ENCODE assay signal across 7 mouse cellular contexts in the genomic region with DNA sequence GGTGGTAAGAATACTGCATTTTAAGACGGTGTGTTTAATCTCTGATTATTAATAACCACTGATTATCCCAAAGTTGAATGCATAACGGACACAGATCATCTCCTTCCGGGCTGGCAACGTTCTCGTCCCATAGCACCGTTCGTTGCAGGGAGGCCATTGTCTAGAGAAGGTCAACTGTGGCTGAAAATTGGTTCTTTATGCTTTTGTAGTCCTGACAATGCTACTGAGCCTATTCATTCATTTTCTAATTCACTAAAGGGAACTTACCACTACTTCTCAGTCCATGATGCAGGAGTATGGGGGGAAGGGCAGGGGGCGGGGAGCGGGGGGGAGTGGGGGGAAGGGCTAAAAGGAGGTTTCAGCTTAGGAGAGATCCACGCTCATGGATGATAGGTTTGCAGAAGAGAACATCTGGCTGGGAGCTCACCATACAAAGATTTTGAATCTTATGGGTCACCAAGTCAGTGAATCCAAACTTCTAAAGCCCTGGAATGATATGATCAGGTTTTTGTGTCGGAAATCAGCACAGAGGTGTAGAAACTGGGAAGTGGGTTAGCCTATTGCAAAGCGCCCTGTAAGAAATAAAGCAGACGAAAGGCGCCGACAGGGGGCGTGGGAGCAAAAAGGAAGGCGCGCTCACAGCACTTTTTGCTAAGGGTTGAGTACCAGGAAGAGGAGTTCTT. TPM values are rescaled to one million over a fixed set of nuclear protein-coding genes. Genes with fewer than 3 reads are reported as not detected.
DNase-seq lines count a peak whose midpoint lies in the region; ATAC-seq and TF ChIP-seq lines count a peak whose summit lies in the region.

No protein-coding gene starts in this region.

- intact Hi-C loops in left cerebral cortex, postnatal 4 days (cut with DNase I) = no loop called here

- H3K4me2 ChIP-seq in intestine, postnatal 0 days (replicated peaks; ENCODE audit: low read depth) = peak overlapping the region; percentile 84
- peak overlapping the region; percentile 81 for H3K4me2 ChIP-seq in midbrain, embryonic 12.5 days (replicated peaks)

- WGBS in intestine, postnatal 0 days = under 1% methylated on average over 18 of the region's 18 CpGs
- WGBS in midbrain, embryonic 12.5 days = 0% methylated on average over 18 of the region's 18 CpGs
- WGBS in small intestine, adult 2 months = under 1% methylated on average over 18 of the region's 18 CpGs

- H3K9me3 ChIP-seq in intestine, postnatal 0 days (ENCODE audit: control insufficient read depth) = no peaks in the 10 kb centered on the region
- no peaks in the 10 kb centered on the region for H3K9me3 ChIP-seq in midbrain, embryonic 12.5 days

- peak; percentile 87 for TF ChIP-seq CTCF in intestine, postnatal 0 days (IDR thresholded peaks at IDR 0.05; ENCODE audit: low read depth)
- TF ChIP-seq CTCF in small intestine, adult 2 months (IDR thresholded peaks at IDR 0.05; ENCODE audit: extremely low read depth, insufficient read length, insufficient replicate concordance, low read depth, low read length) = peak; percentile 90; the same call in 1 of the 2 replicates

- H3K4me3 ChIP-seq in intestine, postnatal 0 days (ENCODE audit: low read depth, low read length) = peak overlapping the region; percentile 79
- peak overlapping the region; percentile 91 for H3K4me3 ChIP-seq in midbrain, embryonic 12.5 days
- peak overlapping the region; percentile 85 for H3K4me3 ChIP-seq in small intestine, adult 2 months (ENCODE audit: low read depth, low read length)

- H3K4me1 ChIP-seq in intestine, postnatal 0 days (replicated peaks; ENCODE audit: control insufficient read depth, insufficient read depth, low read length) = no peaks in the 10 kb centered on the region; the same call in none of the 2 replicates
- peaks cover 22% of the 10 kb centered on the region for H3K4me1 ChIP-seq in midbrain, embryonic 12.5 days
- peaks cover 17% of the 10 kb centered on the region; the same call in 1 of the 2 replicates for H3K4me1 ChIP-seq in small intestine, adult 2 months (ENCODE audit: control insufficient read depth, insufficient read depth, insufficient read length, low read length)

- H3K27ac ChIP-seq in intestine, postnatal 0 days (ENCODE audit: low read depth, low read length) = peak overlapping the region; percentile 87
- H3K27ac ChIP-seq in midbrain, embryonic 12.5 days (replicated peaks) = peak overlapping the region; percentile 77
- H3K27ac ChIP-seq in small intestine, adult 2 months (ENCODE audit: insufficient read depth, low read depth, low read length) = peak overlapping the region; percentile 86

- no peak for TF ChIP-seq POLR2A in small intestine, adult 2 months (IDR thresholded peaks at IDR 0.05; ENCODE audit: low read depth, low read length)

- ATAC-seq in intestine, postnatal 0 days = peak; percentile 46
- ATAC-seq in midbrain, embryonic 12.5 days (ENCODE audit: low FRiP score, low read depth) = peak; percentile 68

- no peaks in the 10 kb centered on the region for H3K27me3 ChIP-seq in intestine, postnatal 0 days (replicated peaks; ENCODE audit: control insufficient read depth, insufficient read depth, low read length)
- H3K27me3 ChIP-seq in midbrain, embryonic 12.5 days = no peaks in the 10 kb centered on the region
- H3K27me3 ChIP-seq in small intestine, adult 2 months (ENCODE audit: control insufficient read depth, insufficient read depth, low read length) = no peaks in the 10 kb centered on the region

- peak overlapping the region; percentile 41; the same call in 1 of the 2 replicates for H3K9ac ChIP-seq in intestine, postnatal 0 days (ENCODE audit: low read depth, low read length)
- H3K9ac ChIP-seq in midbrain, embryonic 12.5 days (replicated peaks) = peak overlapping the region; percentile 83

- DNase-seq in adrenal gland, adult 8-10 months = peak; percentile 73
- peak; percentile 93 for DNase-seq in embryo, embryonic 9.5 days (ENCODE audit: extremely low spot score)
- peak; percentile 78 to 92 for DNase-seq in gastrocnemius, postnatal 4 days (ENCODE audit: low spot score in 2 of 2)
- peak; percentile 93 for DNase-seq in left cerebral cortex, postnatal 4 days

- 0 out of 2 replicates have a peak, but pooled peaks cover 3% of the 10 kb centered on the region for H3K36me3 ChIP-seq in intestine, postnatal 0 days (ENCODE audit: control insufficient read depth, insufficient read depth)
- H3K36me3 ChIP-seq in midbrain, embryonic 12.5 days = peaks cover 4% of the 10 kb centered on the region; the same call in 1 of the 2 replicates
- 0 out of 2 replicates have a peak, but pooled peaks cover under 1% of the 10 kb centered on the region for H3K36me3 ChIP-seq in small intestine, adult 2 months (ENCODE audit: control insufficient read depth, insufficient read depth, low read length)

RNA-seq across cellular contexts. Expression of a gene that starts 0.7 kb away (rescaled TPM):
- total RNA-seq in adrenal gland, adult 8-10 months (2022) = 10 to 100 TPM; 12.2 to 36.5 (median 16.9) TPM
- 10 to 100 TPM; 29.3 to 30.2 TPM for total RNA-seq in gastrocnemius, postnatal 4 days (2021)
- polyA plus RNA-seq in intestine, postnatal 0 days (2015; fragmentation: Nextera tagmentation; extraction: Ambion mirVana) = 204 and 226 TPM in 2 replicates
- 10 to 100 TPM; 39.7 to 42.1 TPM for total RNA-seq in left cerebral cortex, postnatal 4 days (2021)
- 96.0 and 100 TPM in 2 replicates for polyA plus RNA-seq in midbrain, embryonic 12.5 days (2016; fragmentation: Nextera tagmentation; extraction: Ambion mirVana)
- 34.4 and 87.3 TPM in 2 replicates for polyA plus RNA-seq in small intestine, adult 2 months (2012; rRNA removed)

RNA-seq across cellular contexts. Expression of a gene that starts 23.0 kb away (rescaled TPM):
- 10 to 100 TPM in 2 of 4 experiments, 1 to 10 TPM in 2; 6.8 to 12.1 (median 8.9) TPM for total RNA-seq in adrenal gland, adult 8-10 months (2022)
- 1 to 10 TPM; 5.5 to 7.6 TPM for total RNA-seq in gastrocnemius, postnatal 4 days (2021)
- 10.4 and 11.2 TPM in 2 replicates for polyA plus RNA-seq in intestine, postnatal 0 days (2015; fragmentation: Nextera tagmentation; extraction: Ambion mirVana)
- total RNA-seq in left cerebral cortex, postnatal 4 days (2021) = 10 to 100 TPM; 21.9 to 22.2 TPM
- polyA plus RNA-seq in midbrain, embryonic 12.5 days (2016; fragmentation: Nextera tagmentation; extraction: Ambion mirVana) = 14.4 and 14.7 TPM in 2 replicates
- polyA plus RNA-seq in small intestine, adult 2 months (2012; rRNA removed) = 3.7 and 4.0 TPM in 2 replicates

RNA-seq across cellular contexts. Expression of a gene that starts 23.2 kb away (rescaled TPM):
- total RNA-seq in adrenal gland, adult 8-10 months (2022) = 10 to 100 TPM; 27.5 to 34.8 (median 31.5) TPM
- 10 to 100 TPM; 29.3 to 31.0 TPM for total RNA-seq in gastrocnemius, postnatal 4 days (2021)
- polyA plus RNA-seq in intestine, postnatal 0 days (2015; fragmentation: Nextera tagmentation; extraction: Ambion mirVana) = 6.8 and 8.0 TPM in 2 replicates
- total RNA-seq in left cerebral cortex, postnatal 4 days (2021) = 10 to 100 TPM; 11.3 to 12.3 TPM
- 9.8 and 10.3 TPM in 2 replicates for polyA plus RNA-seq in midbrain, embryonic 12.5 days (2016; fragmentation: Nextera tagmentation; extraction: Ambion mirVana)
- polyA plus RNA-seq in small intestine, adult 2 months (2012; rRNA removed) = 3.1 and 4.6 TPM in 2 replicates

Comparison
In these comparisons a context has a peak if more than half of its experiments do, and no peak if none do; other contexts are left out.
1. Peak in every context shown above with its lines: DNase-seq, ATAC-seq, H3K4me3 ChIP-seq and H3K27ac ChIP-seq.